Mouse (Mus musculus): ENCODE measurements around the gene Inf2. TPM values are rescaled to one million over a fixed set of nuclear protein-coding genes. Genes with fewer than 3 reads are reported as not detected.

The Inf2 gene
- polyA plus RNA-seq, 1 experiment from 2014 or later = 2.1 TPM

DNA sequence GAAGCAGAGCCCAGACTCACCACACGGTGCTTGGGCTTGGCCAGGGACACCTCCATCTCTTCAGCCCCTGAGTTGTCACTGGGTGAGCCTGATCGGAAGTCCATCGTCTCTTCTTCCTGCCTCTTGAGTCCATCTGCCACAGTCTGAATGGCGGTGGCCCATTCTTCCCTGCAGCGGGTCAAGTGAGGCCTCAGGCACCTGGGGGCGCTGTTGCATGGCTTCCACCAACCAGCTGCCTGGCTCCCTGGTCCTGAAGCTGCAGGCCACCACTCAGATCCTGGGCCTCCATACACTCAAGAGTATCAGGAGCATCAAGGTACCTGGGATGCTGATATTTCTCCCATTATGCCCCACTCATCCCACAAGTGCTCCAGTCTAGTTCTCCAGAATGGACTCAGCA, 70.5 kb downstream of the Inf2 start:
- WGBS = 85% methylated on average over 6 of the region's 6 CpGs
- Histone ChIP-seq H3K4me3 (no peak overlapping the region), H3K27me3 (no peaks in the 10 kb centered on the region), H3K9ac (no peak overlapping the region), H3K36me3 (peaks cover 75% of the 10 kb centered on the region), H3K4me2 (replicated peaks) (no peak overlapping the region), H3K4me1 (peaks cover 49% of the 10 kb centered on the region), H3K9me3 (replicated peaks) (no peaks in the 10 kb centered on the region), H3K27ac (peak overlapping the region; percentile 35; the same call in 1 of the 2 replicates)
- no peak for ATAC-seq (ENCODE audit: low FRiP score)

DNA sequence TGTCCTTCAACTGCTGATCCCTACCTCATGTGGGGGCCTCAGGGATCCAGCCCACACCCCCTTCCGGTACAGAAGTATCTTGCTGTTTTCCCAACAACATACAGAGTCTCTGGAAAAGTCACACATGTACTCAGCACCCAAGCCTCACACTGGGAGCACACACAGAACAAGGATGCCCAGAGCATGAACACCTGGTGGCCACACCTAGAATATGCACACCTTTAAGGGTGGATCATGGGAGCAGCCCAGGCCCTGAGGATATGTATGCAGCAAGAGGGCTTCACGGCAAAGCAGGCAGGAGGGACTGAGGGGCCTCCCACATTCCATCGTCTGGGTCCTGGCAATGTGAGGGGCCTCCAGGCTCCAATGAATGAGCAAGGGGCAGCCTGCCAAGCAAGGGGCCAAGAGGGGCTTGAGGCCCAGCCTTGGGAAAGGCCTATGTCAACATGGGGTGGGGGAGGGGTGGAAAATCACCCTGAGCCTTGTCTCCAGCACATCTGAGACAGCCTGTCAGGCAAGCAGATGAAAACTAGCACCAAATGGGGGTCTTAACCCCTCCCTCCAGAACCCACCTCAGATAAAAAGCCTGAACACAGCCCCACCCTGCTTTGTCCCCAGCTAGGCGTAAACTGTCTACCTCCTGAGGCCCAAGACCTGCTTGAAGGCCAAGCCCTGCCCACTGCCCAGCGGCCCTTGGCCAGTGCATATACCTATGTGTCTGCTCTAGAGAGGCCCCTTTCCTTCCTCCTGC, 72.2 kb downstream of the Inf2 start:
- Histone ChIP-seq H3K36me3 (peaks cover 61% of the 10 kb centered on the region), H3K4me2 (replicated peaks) (peak overlapping the region; percentile 34), H3K4me3 (no peak overlapping the region), H3K9me3 (replicated peaks) (no peaks in the 10 kb centered on the region), H3K4me1 (peaks cover 60% of the 10 kb centered on the region), H3K27ac (peak overlapping the region; percentile 93), H3K27me3 (no peaks in the 10 kb centered on the region), H3K9ac (peak overlapping the region; percentile 44; the same call in 1 of the 2 replicates)
- ATAC-seq (ENCODE audit: low FRiP score) = peak; percentile 49
- 36% methylated on average over 5 of the region's 5 CpGs for WGBS

DNA sequence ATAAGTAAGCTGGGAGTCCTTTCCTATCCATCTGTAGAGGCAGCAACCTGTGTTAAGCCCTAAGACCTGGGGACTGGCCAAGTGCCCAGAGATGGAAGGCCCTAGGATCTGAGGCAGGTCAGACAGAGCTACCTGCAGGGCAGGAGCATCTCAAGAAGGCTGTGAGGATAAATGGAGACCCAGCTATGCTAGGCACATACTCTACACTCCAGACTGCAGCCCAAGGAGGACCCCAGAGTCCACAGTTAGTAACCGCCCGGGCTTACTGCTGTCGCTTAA, 72.7 kb downstream of the Inf2 start:
- 82% methylated on average over 3 of the region's 3 CpGs for WGBS
- H3K4me1 ChIP-seq = peaks cover 65% of the 10 kb centered on the region
- no peak for ATAC-seq (ENCODE audit: low FRiP score)

DNA sequence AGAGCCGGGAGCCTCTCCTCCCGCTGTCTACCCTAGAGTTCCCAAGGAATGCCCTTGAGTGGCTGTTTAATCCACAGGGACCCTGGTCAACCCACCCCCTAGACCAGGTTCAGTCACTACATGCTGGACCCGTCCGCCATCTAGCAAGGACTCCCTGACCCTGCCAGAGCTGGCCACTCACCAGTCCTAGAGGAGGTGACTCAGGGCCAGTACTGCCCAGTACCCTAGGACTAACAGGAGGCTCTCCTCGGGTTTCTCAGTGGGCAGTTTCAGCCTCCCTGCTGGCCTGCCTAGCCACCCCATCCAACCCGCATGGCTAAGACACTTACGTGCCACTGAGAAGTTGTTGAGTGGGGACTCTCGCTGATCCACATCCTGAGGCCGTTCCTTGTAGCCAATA, 73.3 kb downstream of the Inf2 start:
- H3K27me3 ChIP-seq = no peaks in the 10 kb centered on the region
- H3K4me3 ChIP-seq = no peak overlapping the region
- peaks cover 60% of the 10 kb centered on the region for H3K36me3 ChIP-seq
- H3K27ac ChIP-seq = peak overlapping the region; percentile 93
- peaks cover 71% of the 10 kb centered on the region for H3K4me1 ChIP-seq
- H3K4me2 ChIP-seq (replicated peaks) = no peak overlapping the region
- ATAC-seq (ENCODE audit: low FRiP score) = no peak
- H3K9ac ChIP-seq = peak overlapping the region; percentile 44
- no peaks in the 10 kb centered on the region for H3K9me3 ChIP-seq (replicated peaks)
- WGBS = 85% methylated on average over 9 of the region's 9 CpGs

More for the DNA sequence above, 72.7 kb downstream of the Inf2 start:
- peak overlapping the region; percentile 34; the same call in 1 of the 2 replicates for H3K4me2 ChIP-seq (replicated peaks)
- peak overlapping the region; percentile 44; the same call in 1 of the 2 replicates for H3K9ac ChIP-seq
- peak overlapping the region; percentile 93 for H3K27ac ChIP-seq
- H3K27me3 ChIP-seq = no peaks in the 10 kb centered on the region
- peaks cover 61% of the 10 kb centered on the region for H3K36me3 ChIP-seq
- no peaks in the 10 kb centered on the region for H3K9me3 ChIP-seq (replicated peaks)
- H3K4me3 ChIP-seq = no peak overlapping the region

DNA sequence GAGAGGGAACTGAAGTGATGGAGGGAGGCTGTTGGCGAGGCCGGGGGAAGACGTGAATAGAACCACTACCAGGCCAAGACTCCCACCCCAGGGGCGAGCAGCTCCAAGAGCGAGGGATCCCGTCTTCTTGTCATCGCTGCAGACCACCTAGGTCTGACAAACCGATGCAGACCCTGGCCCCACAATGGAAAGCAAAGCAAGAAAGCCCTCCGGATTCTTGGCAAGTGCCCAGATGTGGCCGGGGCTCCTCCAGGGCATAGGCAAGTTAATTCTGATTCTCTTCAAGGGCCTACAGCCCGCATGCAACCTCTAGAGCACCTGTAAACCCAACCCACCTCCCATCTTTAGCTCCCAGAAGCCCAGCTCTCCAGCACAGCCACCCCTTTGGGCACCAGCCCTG, 74.7 kb downstream of the Inf2 start:
- H3K27me3 ChIP-seq = no peaks in the 10 kb centered on the region
- H3K27ac ChIP-seq = peak overlapping the region; percentile 93
- peaks cover 60% of the 10 kb centered on the region for H3K36me3 ChIP-seq
- no peaks in the 10 kb centered on the region for H3K9me3 ChIP-seq (replicated peaks)
- H3K4me1 ChIP-seq = peaks cover 86% of the 10 kb centered on the region
- 70% methylated on average over 11 of the region's 11 CpGs for WGBS
- no peak overlapping the region for H3K4me3 ChIP-seq
- H3K9ac ChIP-seq = peak overlapping the region; percentile 49; the same call in 1 of the 2 replicates
- ATAC-seq (ENCODE audit: low FRiP score) = no peak
- H3K4me2 ChIP-seq (replicated peaks) = peak overlapping the region; percentile 24; the same call in 1 of the 2 replicates

DNA sequence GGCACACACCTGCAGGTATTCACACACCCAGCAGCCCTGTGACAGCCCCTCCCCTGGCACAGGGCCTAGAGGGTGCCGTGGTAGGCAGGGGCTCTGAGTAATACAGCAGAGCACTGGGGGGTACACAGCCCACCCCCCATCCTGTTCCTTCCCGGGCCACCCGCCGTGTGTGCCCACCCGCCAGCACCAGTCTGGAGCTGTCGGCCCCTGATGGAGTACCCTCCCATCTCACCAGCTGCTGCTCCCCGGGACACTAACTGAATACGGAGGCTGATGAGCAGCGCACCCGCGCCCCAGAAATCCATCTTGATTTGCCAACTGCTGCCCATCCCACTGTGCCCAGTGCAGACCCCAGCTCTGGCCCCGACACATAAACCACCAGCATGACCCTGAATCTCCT, 75.1 kb downstream of the Inf2 start:
- H3K9ac ChIP-seq = peak overlapping the region; percentile 49
- peak overlapping the region; percentile 93 for H3K27ac ChIP-seq
- no peaks in the 10 kb centered on the region for H3K9me3 ChIP-seq (replicated peaks)
- H3K27me3 ChIP-seq = no peaks in the 10 kb centered on the region
- H3K4me1 ChIP-seq = peaks cover 87% of the 10 kb centered on the region
- H3K36me3 ChIP-seq = peaks cover 60% of the 10 kb centered on the region
- peak; percentile 46 for ATAC-seq (ENCODE audit: low FRiP score)
- no peak overlapping the region for H3K4me3 ChIP-seq
- H3K4me2 ChIP-seq (replicated peaks) = peak overlapping the region; percentile 24; the same call in 1 of the 2 replicates
- WGBS = 54% methylated on average over 12 of the region's 12 CpGs

DNA sequence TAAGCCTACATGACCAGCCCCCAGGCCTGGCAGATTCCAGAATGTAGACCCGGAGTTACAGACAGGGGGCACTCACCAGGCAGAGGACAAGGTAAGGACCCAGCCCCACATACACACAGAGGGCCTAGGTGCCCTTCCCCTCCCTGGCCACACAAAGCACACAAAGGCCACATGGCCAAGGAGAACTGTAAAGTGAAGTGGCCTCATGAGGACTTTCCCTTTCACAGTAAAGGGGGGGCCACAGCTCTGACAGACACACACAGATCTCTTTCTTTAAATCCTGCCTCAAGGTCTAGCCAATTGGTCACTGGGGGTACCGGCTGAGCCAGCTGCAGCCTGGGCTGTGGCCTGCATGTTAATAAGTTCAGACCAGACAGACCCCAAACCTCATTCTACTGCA, 75.5 kb downstream of the Inf2 start:
- peak overlapping the region; percentile 49 for H3K9ac ChIP-seq
- peak; percentile 51 for ATAC-seq (ENCODE audit: low FRiP score)
- H3K36me3 ChIP-seq = peaks cover 60% of the 10 kb centered on the region
- H3K4me1 ChIP-seq = peaks cover 87% of the 10 kb centered on the region
- no peaks in the 10 kb centered on the region for H3K9me3 ChIP-seq (replicated peaks)
- H3K4me2 ChIP-seq (replicated peaks) = peak overlapping the region; percentile 24; the same call in 1 of the 2 replicates
- H3K27ac ChIP-seq = peak overlapping the region; percentile 93
- 22% methylated on average over 2 of the region's 2 CpGs for WGBS
- H3K27me3 ChIP-seq = no peaks in the 10 kb centered on the region
- H3K4me3 ChIP-seq = no peak overlapping the region

DNA sequence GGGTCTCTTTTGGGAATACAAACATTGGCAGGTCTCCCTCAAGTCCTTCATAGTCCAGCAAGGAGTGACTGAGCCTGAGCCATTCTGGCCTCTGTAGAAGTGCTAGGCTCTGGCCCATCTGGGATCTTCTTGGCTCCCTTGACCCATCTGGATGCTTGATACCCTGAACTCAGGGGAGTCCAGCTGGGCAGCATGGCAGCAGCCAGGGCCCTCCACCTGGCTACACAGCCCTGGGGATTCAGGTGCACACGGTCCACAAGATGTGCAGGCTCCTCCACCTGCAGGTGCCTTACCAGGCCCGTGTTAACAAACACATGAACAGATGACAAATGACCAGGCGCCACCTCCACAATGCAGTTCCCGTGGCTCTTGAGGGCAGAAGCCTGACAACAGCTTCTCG, 76.1 kb downstream of the Inf2 start:
- peak overlapping the region; percentile 24 for H3K4me2 ChIP-seq (replicated peaks)
- peak overlapping the region; percentile 37; the same call in 1 of the 2 replicates for H3K9ac ChIP-seq
- no peaks in the 10 kb centered on the region for H3K9me3 ChIP-seq (replicated peaks)
- 63% methylated on average over 5 of the region's 5 CpGs for WGBS
- peak overlapping the region; percentile 93 for H3K27ac ChIP-seq
- ATAC-seq (ENCODE audit: low FRiP score) = no peak
- no peak overlapping the region for H3K4me3 ChIP-seq
- H3K36me3 ChIP-seq = peaks cover 60% of the 10 kb centered on the region
- peaks cover 84% of the 10 kb centered on the region for H3K4me1 ChIP-seq
- no peaks in the 10 kb centered on the region for H3K27me3 ChIP-seq

Small RNA genes lying within 50 kb of the gene (microRNA-seq; reads per million reads assigned to microRNA genes)
- gene Mir6939 = not detected

Other genes with a start within 250 kb of the Inf2 start
- gene A530016L24Rik, start 99.3 kb upstream of the Inf2 start, polyA plus RNA-seq (2016; fragmentation: Nextera tagmentation; extraction: Ambion mirVana) = 0.13 TPM in 1 of 2 replicates, not detected in the other
- 14.6 and 16.1 TPM in 2 replicates for gene Tmem179, start 72.0 kb upstream of the Inf2 start, polyA plus RNA-seq (2016; fragmentation: Nextera tagmentation; extraction: Ambion mirVana)
- gene Adssl1, start 31.3 kb downstream of the Inf2 start, polyA plus RNA-seq (2016; fragmentation: Nextera tagmentation; extraction: Ambion mirVana) = 3.3 and 5.0 TPM in 2 replicates
- gene Siva1, start 55.9 kb downstream of the Inf2 start, polyA plus RNA-seq (2016; fragmentation: Nextera tagmentation; extraction: Ambion mirVana) = 100 and 124 TPM in 2 replicates
- 154 and 156 TPM in 2 replicates for gene Akt1, start 86.1 kb downstream of the Inf2 start, polyA plus RNA-seq (2016; fragmentation: Nextera tagmentation; extraction: Ambion mirVana)
- gene Zbtb42, start 90.0 kb downstream of the Inf2 start, polyA plus RNA-seq (2016; fragmentation: Nextera tagmentation; extraction: Ambion mirVana) = 5.8 and 7.5 TPM in 2 replicates
- 28.3 and 28.5 TPM in 2 replicates for gene Cep170b, start 131.7 kb downstream of the Inf2 start, polyA plus RNA-seq (2016; fragmentation: Nextera tagmentation; extraction: Ambion mirVana)
- gene Pld4, start 171.9 kb downstream of the Inf2 start, polyA plus RNA-seq (2016; fragmentation: Nextera tagmentation; extraction: Ambion mirVana) = 5.0 and 5.4 TPM in 2 replicates
- gene Ahnak2, start 213.9 kb downstream of the Inf2 start, polyA plus RNA-seq (2016; fragmentation: Nextera tagmentation; extraction: Ambion mirVana) = 0.48 and 0.64 TPM in 2 replicates
- gene Clba1, start 220.2 kb downstream of the Inf2 start, polyA plus RNA-seq (2016; fragmentation: Nextera tagmentation; extraction: Ambion mirVana) = 16.9 and 19.7 TPM in 2 replicates
- gene Cdca4, start 240.6 kb downstream of the Inf2 start, polyA plus RNA-seq (2016; fragmentation: Nextera tagmentation; extraction: Ambion mirVana) = 101 TPM in 2 replicates

Measured in hindbrain, embryonic 12.5 days (tissue).